Mouse (Mus musculus): ENCODE data around the gene Olfr694. TPM values are rescaled to one million over a fixed set of nuclear protein-coding genes. Genes with fewer than 3 reads are reported as not detected.

The Olfr694 gene
- polyA plus RNA-seq, 1 experiment = not detected

DNA sequence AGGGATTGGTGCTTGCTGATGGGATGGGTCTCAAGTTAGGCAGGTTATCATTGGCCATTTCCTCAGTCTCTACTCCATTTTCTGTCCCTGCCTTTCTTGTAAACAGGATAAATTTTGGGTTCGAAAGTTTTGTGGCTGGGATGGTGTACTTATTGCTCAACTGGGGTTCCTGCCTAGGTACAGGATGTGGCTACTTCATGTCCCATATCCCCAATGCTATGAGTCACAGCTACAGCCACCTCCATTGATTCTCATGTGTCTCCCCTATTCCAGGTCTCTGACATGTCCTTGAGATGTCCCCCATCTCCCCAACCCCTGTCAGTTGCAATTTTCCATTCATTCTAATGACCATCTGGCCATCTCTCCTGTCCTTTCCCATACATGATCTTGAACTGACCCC lies 5.3 kb upstream of the Olfr694 start:
- Histone ChIP-seq H3K79me2 (ENCODE audit: control insufficient read depth, insufficient read depth) (no peaks in the 10 kb centered on the region), H3ac (ENCODE audit: control insufficient read depth, insufficient read length) (no peak overlapping the region), H3K4me2 (ENCODE audit: low read depth) (no peak overlapping the region), H3K36me3 (ENCODE audit: control insufficient read depth, insufficient read depth) (no peaks in the 10 kb centered on the region), H3K27me3 (ENCODE audit: control insufficient read depth, insufficient read depth, insufficient read length) (no peaks in the 10 kb centered on the region), H3K4me3 (no peak overlapping the region)
- TF ChIP-seq E2F4 (IDR thresholded peaks at IDR 0.05; ENCODE audit: insufficient read depth) = no peak
- TF ChIP-seq MAX (IDR thresholded peaks at IDR 0.05; ENCODE audit: low read depth) = no peak
- TF ChIP-seq SRF (IDR thresholded peaks at IDR 0.05; ENCODE audit: control insufficient read depth, insufficient read length, low read depth) = no peak
- TF ChIP-seq TCF3 (IDR thresholded peaks at IDR 0.05; ENCODE audit: insufficient read length, low read depth) = no peak
- no peak for TF ChIP-seq CEBPB (IDR thresholded peaks at IDR 0.05; ENCODE audit: insufficient read depth, poor library complexity, severe bottlenecking)
- TF ChIP-seq REST (IDR thresholded peaks at IDR 0.05; ENCODE audit: insufficient read depth, insufficient read length) = no peak
- TF ChIP-seq POLR2AphosphoS2 (IDR thresholded peaks at IDR 0.05; ENCODE audit: insufficient read length, low read depth) = no peak
- no peak for TF ChIP-seq MYOD1 (IDR thresholded peaks at IDR 0.05; ENCODE audit: control insufficient read depth in 1 of 3, insufficient read length in 2 of 3, low read depth in 2 of 3)
- TF ChIP-seq MYOG (IDR thresholded peaks at IDR 0.05; ENCODE audit: control insufficient read depth in 1 of 3, insufficient read depth in 1 of 3, insufficient read length in 2 of 3, low read depth in 2 of 3) = no peak
- TF ChIP-seq TCF12 (IDR thresholded peaks at IDR 0.05; ENCODE audit: insufficient read depth, poor library complexity, severe bottlenecking) = no peak
- TF ChIP-seq USF1 (IDR thresholded peaks at IDR 0.05; ENCODE audit: low read depth) = no peak
- no peak for TF ChIP-seq POLR2A (IDR thresholded peaks at IDR 0.05; ENCODE audit: insufficient read length, low read depth)

DNA sequence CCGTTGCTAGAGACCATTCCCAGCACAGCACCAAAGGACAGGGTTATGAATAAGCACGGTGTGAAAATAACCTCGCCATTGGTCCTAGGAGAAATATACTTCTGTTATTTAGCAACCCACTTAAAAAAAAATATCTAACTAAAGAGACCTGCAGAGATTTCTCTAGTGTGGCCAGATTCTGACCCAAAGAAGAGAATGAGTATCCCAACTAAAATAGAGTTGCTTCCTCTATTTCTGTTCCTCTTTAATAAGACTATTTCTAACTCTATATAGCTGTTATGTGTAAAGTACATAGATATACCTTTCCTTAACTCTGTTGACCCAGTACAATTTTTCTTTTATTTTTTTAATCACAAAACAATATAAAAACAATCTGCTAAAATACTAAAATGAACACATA lies 1.4 kb upstream of the Olfr694 start:
- H3K4me3 ChIP-seq = no peak overlapping the region
- H3K4me2 ChIP-seq (ENCODE audit: low read depth) = no peak overlapping the region
- no peak overlapping the region for H3ac ChIP-seq (ENCODE audit: control insufficient read depth, insufficient read length)
- TF ChIP-seq CEBPB (IDR thresholded peaks at IDR 0.05; ENCODE audit: insufficient read depth, poor library complexity, severe bottlenecking) (no peak), SRF (IDR thresholded peaks at IDR 0.05; ENCODE audit: control insufficient read depth, insufficient read length, low read depth) (no peak), REST (IDR thresholded peaks at IDR 0.05; ENCODE audit: insufficient read depth, insufficient read length) (no peak), TCF3 (IDR thresholded peaks at IDR 0.05; ENCODE audit: insufficient read length, low read depth) (no peak), E2F4 (IDR thresholded peaks at IDR 0.05; ENCODE audit: insufficient read depth) (no peak), TCF12 (IDR thresholded peaks at IDR 0.05; ENCODE audit: insufficient read depth, poor library complexity, severe bottlenecking) (no peak), POLR2A (IDR thresholded peaks at IDR 0.05; ENCODE audit: insufficient read length, low read depth) (no peak)
- no peaks in the 10 kb centered on the region for H3K36me3 ChIP-seq (ENCODE audit: control insufficient read depth, insufficient read depth)
- H3K27me3 ChIP-seq (ENCODE audit: control insufficient read depth, insufficient read depth, insufficient read length) = no peaks in the 10 kb centered on the region
- no peaks in the 10 kb centered on the region for H3K79me2 ChIP-seq (ENCODE audit: control insufficient read depth, insufficient read depth)

DNA sequence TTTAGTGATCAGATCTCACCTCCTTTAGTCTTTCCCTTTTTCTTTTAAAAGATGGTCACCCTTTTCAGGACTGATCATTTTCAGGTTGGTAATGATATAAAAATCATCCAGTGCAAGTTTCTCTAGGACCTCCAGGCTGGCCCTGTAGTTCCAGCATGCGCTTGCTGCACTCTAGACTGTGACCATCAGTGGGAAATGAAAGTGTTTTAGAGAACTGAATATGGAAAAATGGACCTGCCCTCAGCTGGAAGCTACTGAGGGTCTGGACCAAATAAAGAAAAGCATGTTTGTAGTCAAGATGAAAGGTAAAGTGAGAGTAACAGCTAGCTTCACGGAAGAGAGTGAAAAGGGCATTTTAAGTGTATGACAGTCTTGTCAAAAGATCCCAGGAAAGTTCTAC lies 6.2 kb downstream of the Olfr694 start:
- no peak for TF ChIP-seq USF1 (IDR thresholded peaks at IDR 0.05; ENCODE audit: low read depth)
- TF ChIP-seq CEBPB (IDR thresholded peaks at IDR 0.05; ENCODE audit: insufficient read depth, poor library complexity, severe bottlenecking) = no peak
- TF ChIP-seq REST (IDR thresholded peaks at IDR 0.05; ENCODE audit: insufficient read depth, insufficient read length) = no peak
- no peak for TF ChIP-seq MYOG (IDR thresholded peaks at IDR 0.05; ENCODE audit: control insufficient read depth in 1 of 3, insufficient read depth in 1 of 3, insufficient read length in 2 of 3, low read depth in 2 of 3)
- TF ChIP-seq POLR2A (IDR thresholded peaks at IDR 0.05; ENCODE audit: insufficient read length, low read depth) = no peak
- TF ChIP-seq POLR2AphosphoS2 (IDR thresholded peaks at IDR 0.05; ENCODE audit: insufficient read length, low read depth) = no peak
- no peak for TF ChIP-seq TCF12 (IDR thresholded peaks at IDR 0.05; ENCODE audit: insufficient read depth, poor library complexity, severe bottlenecking)
- no peak for TF ChIP-seq MYOD1 (IDR thresholded peaks at IDR 0.05; ENCODE audit: control insufficient read depth in 1 of 3, insufficient read length in 2 of 3, low read depth in 2 of 3)
- Histone ChIP-seq H3ac (ENCODE audit: control insufficient read depth, insufficient read length) (no peak overlapping the region), H3K4me3 (no peak overlapping the region), H3K36me3 (ENCODE audit: control insufficient read depth, insufficient read depth) (no peaks in the 10 kb centered on the region), H3K27me3 (ENCODE audit: control insufficient read depth, insufficient read depth, insufficient read length) (no peaks in the 10 kb centered on the region), H3K79me2 (ENCODE audit: control insufficient read depth, insufficient read depth) (no peaks in the 10 kb centered on the region), H3K4me2 (ENCODE audit: low read depth) (no peak overlapping the region)

DNA sequence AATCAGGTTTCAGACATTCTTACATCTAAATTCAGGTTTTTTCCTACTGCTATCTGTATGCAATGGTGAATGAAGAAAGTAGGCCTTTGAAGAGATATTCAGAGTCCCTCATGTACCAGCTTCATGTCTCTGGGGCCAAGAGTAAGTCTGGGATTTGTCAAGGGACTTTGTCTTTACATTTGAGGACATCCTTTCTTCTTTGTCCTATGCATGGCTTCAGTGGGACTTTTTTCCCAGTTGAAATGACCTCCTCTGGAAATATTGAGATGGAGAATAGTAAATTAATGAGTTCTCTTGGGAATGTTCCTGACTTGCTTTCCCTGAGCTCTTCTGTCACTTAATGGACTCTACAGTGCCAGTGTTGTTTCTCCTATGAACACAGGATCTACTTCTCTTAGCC lies 11.1 kb downstream of the Olfr694 start, which contains the start of gene Olfr693:
Olfr693 (minus strand) TSS at position 101 of the 400 bp plus-strand sequence.
- TF ChIP-seq POLR2A (IDR thresholded peaks at IDR 0.05; ENCODE audit: insufficient read length, low read depth) = no peak
- no peak for TF ChIP-seq MYOD1 (IDR thresholded peaks at IDR 0.05; ENCODE audit: control insufficient read depth in 1 of 3, insufficient read length in 2 of 3, low read depth in 2 of 3)
- no peak for TF ChIP-seq MYOG (IDR thresholded peaks at IDR 0.05; ENCODE audit: control insufficient read depth in 1 of 3, insufficient read depth in 1 of 3, insufficient read length in 2 of 3, low read depth in 2 of 3)
- TF ChIP-seq REST (IDR thresholded peaks at IDR 0.05; ENCODE audit: insufficient read depth, insufficient read length) = no peak
- TF ChIP-seq USF1 (IDR thresholded peaks at IDR 0.05; ENCODE audit: low read depth) = no peak
- no peak for TF ChIP-seq TCF12 (IDR thresholded peaks at IDR 0.05; ENCODE audit: insufficient read depth, poor library complexity, severe bottlenecking)
- no peak for TF ChIP-seq POLR2AphosphoS2 (IDR thresholded peaks at IDR 0.05; ENCODE audit: insufficient read length, low read depth)
- TF ChIP-seq MAX (IDR thresholded peaks at IDR 0.05; ENCODE audit: low read depth) = no peak
- TF ChIP-seq E2F4 (IDR thresholded peaks at IDR 0.05; ENCODE audit: insufficient read depth) = no peak
- TF ChIP-seq TCF3 (IDR thresholded peaks at IDR 0.05; ENCODE audit: insufficient read length, low read depth) = no peak
- no peak for TF ChIP-seq CEBPB (IDR thresholded peaks at IDR 0.05; ENCODE audit: insufficient read depth, poor library complexity, severe bottlenecking)
- TF ChIP-seq SRF (IDR thresholded peaks at IDR 0.05; ENCODE audit: control insufficient read depth, insufficient read length, low read depth) = no peak
- Histone ChIP-seq H3K27me3 (ENCODE audit: control insufficient read depth, insufficient read depth, insufficient read length) (no peaks in the 10 kb centered on the region), H3ac (ENCODE audit: control insufficient read depth, insufficient read length) (no peak within 1 kb of the TSS), H3K36me3 (ENCODE audit: control insufficient read depth, insufficient read depth) (no peaks in the 10 kb centered on the region), H3K4me2 (ENCODE audit: low read depth) (no peak within 1 kb of the TSS), H3K79me2 (ENCODE audit: control insufficient read depth, insufficient read depth) (no peaks in the 10 kb centered on the region), H3K4me3 (no peak within 1 kb of the TSS)

DNA sequence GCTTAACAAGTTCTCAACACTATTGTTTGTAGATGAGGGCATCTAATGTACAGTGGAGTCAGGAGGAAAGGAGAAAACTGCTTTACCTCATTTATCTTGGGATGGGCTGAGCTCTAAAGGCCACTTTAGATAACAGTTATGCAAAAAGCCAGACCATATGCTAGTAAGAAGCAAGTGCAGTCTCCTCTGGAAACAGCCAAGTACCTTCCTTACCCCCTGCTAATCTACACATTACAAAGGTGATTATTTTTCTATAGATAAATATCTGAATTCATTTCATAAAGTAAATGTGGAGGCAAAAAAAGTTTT lies 39.3 kb downstream of the Olfr694 start:
- Histone ChIP-seq H3K4me2 (ENCODE audit: low read depth) (no peak overlapping the region), H3K36me3 (ENCODE audit: control insufficient read depth, insufficient read depth) (no peaks in the 10 kb centered on the region), H3ac (ENCODE audit: control insufficient read depth, insufficient read length) (no peak overlapping the region), H3K79me2 (ENCODE audit: control insufficient read depth, insufficient read depth) (no peaks in the 10 kb centered on the region), H3K27me3 (ENCODE audit: control insufficient read depth, insufficient read depth, insufficient read length) (no peaks in the 10 kb centered on the region), H3K4me3 (no peak overlapping the region)
- TF ChIP-seq MYOD1 (IDR thresholded peaks at IDR 0.05; ENCODE audit: control insufficient read depth in 1 of 3, insufficient read length in 2 of 3, low read depth in 2 of 3) (no peak), USF1 (IDR thresholded peaks at IDR 0.05; ENCODE audit: low read depth) (no peak), POLR2A (IDR thresholded peaks at IDR 0.05; ENCODE audit: insufficient read length, low read depth) (no peak), SRF (IDR thresholded peaks at IDR 0.05; ENCODE audit: control insufficient read depth, insufficient read length, low read depth) (no peak)
